Mouse (Mus musculus): ENCODE results near the gene Ace2. TPM values are rescaled to one million over a fixed set of nuclear protein-coding genes. Genes with fewer than 3 reads are reported as not detected.

Gene Ace2
- polyA plus RNA-seq, 1 experiment = 0.10 TPM

DNA sequence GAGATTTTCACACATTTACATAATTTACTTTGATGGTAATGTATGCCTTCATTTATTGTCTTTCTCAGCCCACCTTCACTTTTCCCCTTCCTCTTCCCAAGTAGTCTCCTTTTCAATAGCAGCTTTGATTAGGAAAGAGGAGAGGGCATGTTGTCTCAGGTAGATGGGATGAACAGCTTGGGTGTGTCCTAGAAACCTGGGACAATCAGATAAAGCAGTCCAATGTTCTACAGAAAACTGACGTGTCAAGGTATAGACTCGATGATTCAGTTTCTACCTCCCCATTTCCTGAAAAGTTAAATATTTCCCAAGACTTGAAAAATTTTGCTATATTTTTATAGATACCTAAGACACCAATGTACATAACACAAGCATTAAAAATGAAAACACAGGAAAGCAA lies 39.7 kb downstream of the Ace2 start:
- Histone ChIP-seq H3K4me1 (ENCODE audit: control insufficient read depth, insufficient read depth, low read length) (no peaks in the 10 kb centered on the region), H3K4me3 (ENCODE audit: control insufficient read depth, low read depth, low read length) (no peak overlapping the region), H3K36me3 (ENCODE audit: control insufficient read depth, insufficient read depth, low read length) (no peaks in the 10 kb centered on the region), H3K27me3 (ENCODE audit: control insufficient read depth, insufficient read depth, low read length) (no peaks in the 10 kb centered on the region), H3K27ac (ENCODE audit: control insufficient read depth, insufficient read depth, low read depth, low read length) (no peak overlapping the region)
- no peak for TF ChIP-seq POLR2A (IDR thresholded peaks at IDR 0.05; ENCODE audit: control insufficient read depth, low read depth, low read length)

DNA sequence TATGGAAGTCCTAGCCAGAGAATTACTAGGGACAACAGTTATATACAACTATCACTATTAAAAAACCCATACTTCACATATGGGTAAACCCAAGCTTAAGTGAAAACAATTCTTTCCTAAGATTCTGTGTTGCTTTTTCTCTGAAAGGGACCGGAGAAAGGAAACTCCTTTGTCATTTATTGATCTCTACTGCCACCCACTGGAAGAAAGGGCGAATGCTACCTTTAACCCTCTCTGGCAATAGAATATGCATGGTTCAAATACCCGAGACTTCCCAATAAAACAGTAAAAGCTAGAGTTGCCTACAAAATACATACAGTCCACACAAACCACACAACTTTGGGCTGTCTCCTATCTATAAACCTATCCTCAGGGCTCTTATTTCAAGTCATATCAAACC lies 40.6 kb downstream of the Ace2 start:
- no peak for TF ChIP-seq POLR2A (IDR thresholded peaks at IDR 0.05; ENCODE audit: control insufficient read depth, low read depth, low read length)
- no peak for TF ChIP-seq CTCF (IDR thresholded peaks at IDR 0.05; ENCODE audit: control insufficient read depth, insufficient read depth, insufficient replicate concordance, low read depth, low read length)
- no peak overlapping the region for H3K27ac ChIP-seq (ENCODE audit: control insufficient read depth, insufficient read depth, low read depth, low read length)
- no peak overlapping the region for H3K4me3 ChIP-seq (ENCODE audit: control insufficient read depth, low read depth, low read length)
- no peaks in the 10 kb centered on the region for H3K36me3 ChIP-seq (ENCODE audit: control insufficient read depth, insufficient read depth, low read length)
- H3K4me1 ChIP-seq (ENCODE audit: control insufficient read depth, insufficient read depth, low read length) = no peaks in the 10 kb centered on the region
- H3K27me3 ChIP-seq (ENCODE audit: control insufficient read depth, insufficient read depth, low read length) = no peaks in the 10 kb centered on the region

- no peaks in the 10 kb centered on the region for H3K27me3 ChIP-seq (ENCODE audit: control insufficient read depth, insufficient read depth, low read length)
These were observed 44.7 kb downstream of the Ace2 start for GRCm38 (mm10) chrX:164183844-164184243.

DNA sequence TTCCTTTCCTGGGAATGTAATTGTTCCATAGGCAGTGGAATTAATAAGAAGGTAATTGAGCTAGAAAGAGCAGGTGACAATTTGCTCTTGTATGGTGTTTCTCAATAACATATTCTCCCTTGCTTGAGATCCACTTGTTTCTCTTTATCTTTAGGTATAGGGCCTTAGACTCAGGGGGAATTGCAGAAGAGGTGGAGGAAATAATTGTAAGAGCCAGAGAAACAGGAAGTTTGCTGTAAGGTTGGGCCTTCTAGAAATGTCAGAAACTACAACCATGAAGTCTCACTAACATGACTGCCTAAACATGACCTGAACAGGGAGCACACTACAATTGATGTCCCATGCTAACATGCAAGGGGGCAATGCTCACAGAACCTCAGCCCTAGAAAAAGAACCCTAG lies 50.7 kb downstream of the Ace2 start:
- Histone ChIP-seq H3K27me3 (ENCODE audit: control insufficient read depth, insufficient read depth, low read length) (no peaks in the 10 kb centered on the region), H3K4me1 (ENCODE audit: control insufficient read depth, insufficient read depth, low read length) (no peaks in the 10 kb centered on the region), H3K4me3 (ENCODE audit: control insufficient read depth, low read depth, low read length) (no peak overlapping the region), H3K36me3 (ENCODE audit: control insufficient read depth, insufficient read depth, low read length) (no peaks in the 10 kb centered on the region), H3K27ac (ENCODE audit: control insufficient read depth, insufficient read depth, low read depth, low read length) (no peak overlapping the region)
- TF ChIP-seq CTCF (IDR thresholded peaks at IDR 0.05; ENCODE audit: control insufficient read depth, insufficient read depth, insufficient replicate concordance, low read depth, low read length) (no peak), POLR2A (IDR thresholded peaks at IDR 0.05; ENCODE audit: control insufficient read depth, low read depth, low read length) (no peak)

More at GRCm38 (mm10) chrX:164183844-164184243, 44.7 kb downstream of the Ace2 start:
- H3K27ac ChIP-seq (ENCODE audit: control insufficient read depth, insufficient read depth, low read depth, low read length) = no peak overlapping the region
- no peaks in the 10 kb centered on the region for H3K36me3 ChIP-seq (ENCODE audit: control insufficient read depth, insufficient read depth, low read length)
- H3K4me1 ChIP-seq (ENCODE audit: control insufficient read depth, insufficient read depth, low read length) = no peaks in the 10 kb centered on the region
- no peak overlapping the region for H3K4me3 ChIP-seq (ENCODE audit: control insufficient read depth, low read depth, low read length)
- TF ChIP-seq POLR2A (IDR thresholded peaks at IDR 0.05; ENCODE audit: control insufficient read depth, low read depth, low read length) (no peak), CTCF (IDR thresholded peaks at IDR 0.05; ENCODE audit: control insufficient read depth, insufficient read depth, insufficient replicate concordance, low read depth, low read length) (no peak)

- Histone ChIP-seq H3K4me3 (ENCODE audit: control insufficient read depth, low read depth, low read length) (no peak overlapping the region), H3K4me1 (ENCODE audit: control insufficient read depth, insufficient read depth, low read length) (no peaks in the 10 kb centered on the region), H3K27me3 (ENCODE audit: control insufficient read depth, insufficient read depth, low read length) (no peaks in the 10 kb centered on the region), H3K36me3 (ENCODE audit: control insufficient read depth, insufficient read depth, low read length) (no peaks in the 10 kb centered on the region), H3K27ac (ENCODE audit: control insufficient read depth, insufficient read depth, low read depth, low read length) (no peak overlapping the region)
- TF ChIP-seq POLR2A (IDR thresholded peaks at IDR 0.05; ENCODE audit: control insufficient read depth, low read depth, low read length) = no peak
- TF ChIP-seq CTCF (IDR thresholded peaks at IDR 0.05; ENCODE audit: control insufficient read depth, insufficient read depth, insufficient replicate concordance, low read depth, low read length) = no peak
These were observed 58.5 kb downstream of the Ace2 start for GRCm38 (mm10) chrX:164197679-164198078.

- H3K27ac ChIP-seq (ENCODE audit: control insufficient read depth, insufficient read depth, low read depth, low read length) = no peak overlapping the region
- no peaks in the 10 kb centered on the region for H3K27me3 ChIP-seq (ENCODE audit: control insufficient read depth, insufficient read depth, low read length)
- no peak for TF ChIP-seq POLR2A (IDR thresholded peaks at IDR 0.05; ENCODE audit: control insufficient read depth, low read depth, low read length)
- TF ChIP-seq CTCF (IDR thresholded peaks at IDR 0.05; ENCODE audit: control insufficient read depth, insufficient read depth, insufficient replicate concordance, low read depth, low read length) = no peak
- no peak overlapping the region for H3K4me3 ChIP-seq (ENCODE audit: control insufficient read depth, low read depth, low read length)
- no peaks in the 10 kb centered on the region for H3K36me3 ChIP-seq (ENCODE audit: control insufficient read depth, insufficient read depth, low read length)
- no peaks in the 10 kb centered on the region for H3K4me1 ChIP-seq (ENCODE audit: control insufficient read depth, insufficient read depth, low read length)
These were observed 61.4 kb downstream of the Ace2 start for GRCm38 (mm10) chrX:164200547-164200946.

- Histone ChIP-seq H3K36me3 (ENCODE audit: control insufficient read depth, insufficient read depth, low read length) (no peaks in the 10 kb centered on the region), H3K27me3 (ENCODE audit: control insufficient read depth, insufficient read depth, low read length) (no peaks in the 10 kb centered on the region), H3K4me1 (ENCODE audit: control insufficient read depth, insufficient read depth, low read length) (no peaks in the 10 kb centered on the region), H3K4me3 (ENCODE audit: control insufficient read depth, low read depth, low read length) (no peak overlapping the region), H3K27ac (ENCODE audit: control insufficient read depth, insufficient read depth, low read depth, low read length) (no peak overlapping the region)
- no peak for TF ChIP-seq POLR2A (IDR thresholded peaks at IDR 0.05; ENCODE audit: control insufficient read depth, low read depth, low read length)
- peak; percentile 22; the same call in 1 of the 2 replicates for TF ChIP-seq CTCF (IDR thresholded peaks at IDR 0.05; ENCODE audit: control insufficient read depth, insufficient read depth, insufficient replicate concordance, low read depth, low read length)
These were observed 82.9 kb downstream of the Ace2 start for GRCm38 (mm10) chrX:164221989-164222388.

DNA sequence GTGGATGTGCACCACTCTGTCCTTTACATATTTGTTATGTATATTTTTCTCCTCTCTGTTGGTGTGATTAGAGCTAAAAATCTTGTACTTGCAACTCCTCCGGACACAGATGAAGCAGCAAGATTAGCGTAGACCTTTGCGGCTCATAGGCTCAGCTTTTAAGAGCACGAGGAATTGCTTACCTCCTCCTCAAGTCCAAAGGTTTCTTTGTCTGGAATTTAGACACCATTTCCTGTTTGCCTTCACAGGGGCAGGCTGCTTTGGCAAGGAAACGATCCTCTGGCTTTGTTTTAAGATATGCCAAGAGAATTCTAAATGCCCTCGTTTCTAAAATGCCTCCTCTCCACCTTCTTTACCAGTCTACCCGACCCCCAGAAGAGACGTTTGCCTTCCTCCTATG lies 94.2 kb downstream of the Ace2 start:
- H3K4me3 ChIP-seq (ENCODE audit: control insufficient read depth, low read depth, low read length) = no peak overlapping the region
- no peaks in the 10 kb centered on the region for H3K4me1 ChIP-seq (ENCODE audit: control insufficient read depth, insufficient read depth, low read length)
- no peak overlapping the region for H3K27ac ChIP-seq (ENCODE audit: control insufficient read depth, insufficient read depth, low read depth, low read length)
- no peaks in the 10 kb centered on the region for H3K36me3 ChIP-seq (ENCODE audit: control insufficient read depth, insufficient read depth, low read length)
- no peak for TF ChIP-seq CTCF (IDR thresholded peaks at IDR 0.05; ENCODE audit: control insufficient read depth, insufficient read depth, insufficient replicate concordance, low read depth, low read length)
- no peak for TF ChIP-seq POLR2A (IDR thresholded peaks at IDR 0.05; ENCODE audit: control insufficient read depth, low read depth, low read length)
- no peaks in the 10 kb centered on the region for H3K27me3 ChIP-seq (ENCODE audit: control insufficient read depth, insufficient read depth, low read length)

Other genes starting within 250 kb of the Ace2 start
- gene Ap1s2, start 230.3 kb upstream of the Ace2 start, polyA plus RNA-seq (2012; rRNA removed) = 1.9 and 2.3 TPM in 2 replicates
- gene Zrsr2, start 180.7 kb upstream of the Ace2 start, polyA plus RNA-seq (2012; rRNA removed) = 5.0 and 5.1 TPM in 2 replicates
- gene Car5b, start 111.3 kb upstream of the Ace2 start, polyA plus RNA-seq (2012; rRNA removed) = 2.2 and 2.8 TPM in 2 replicates
- 6.0 and 6.5 TPM in 2 replicates for gene Siah1b, start 62.8 kb upstream of the Ace2 start, polyA plus RNA-seq (2012; rRNA removed)
- gene Cltrn, start 50.5 kb upstream of the Ace2 start, polyA plus RNA-seq (2012; rRNA removed) = not detected in 2 replicates
- gene Bmx, start 118.9 kb downstream of the Ace2 start, polyA plus RNA-seq (2012; rRNA removed) = 0.10 TPM in 2 replicates
- gene Pir, start 130.0 kb downstream of the Ace2 start, polyA plus RNA-seq (2012; rRNA removed) = 0.38 and 0.52 TPM in 2 replicates
- gene Vegfd, start 234.0 kb downstream of the Ace2 start, polyA plus RNA-seq (2012; rRNA removed) = 1.1 and 1.4 TPM in 2 replicates

Measured in testis, adult 2 months (tissue).